Mouse (Mus musculus): ENCODE measurements around the gene Cltc.

GRCm38 (mm10) chr11:86734993-86735392 is 22.4 kb downstream of the Cltc start:
- TF ChIP-seq CTCF (IDR thresholded peaks at IDR 0.05; ENCODE audit: insufficient read depth, low read length): no peak
- TF ChIP-seq POLR2A (IDR thresholded peaks at IDR 0.05; ENCODE audit: borderline replicate concordance, extremely low read depth, low read depth, low read length): no peak

Data from lung, adult 2 months (tissue).